Mouse (Mus musculus) ovary, adult 18-20 months (tissue): ENCODE measurements around the gene Pml.

Experiments used
- DNase-seq: peaks from one replicate; pipeline ENCODE4 v3.0.0; 2022; ENCODE audit warnings: low spot score, mixed read lengths

Gene Pml

DNA sequence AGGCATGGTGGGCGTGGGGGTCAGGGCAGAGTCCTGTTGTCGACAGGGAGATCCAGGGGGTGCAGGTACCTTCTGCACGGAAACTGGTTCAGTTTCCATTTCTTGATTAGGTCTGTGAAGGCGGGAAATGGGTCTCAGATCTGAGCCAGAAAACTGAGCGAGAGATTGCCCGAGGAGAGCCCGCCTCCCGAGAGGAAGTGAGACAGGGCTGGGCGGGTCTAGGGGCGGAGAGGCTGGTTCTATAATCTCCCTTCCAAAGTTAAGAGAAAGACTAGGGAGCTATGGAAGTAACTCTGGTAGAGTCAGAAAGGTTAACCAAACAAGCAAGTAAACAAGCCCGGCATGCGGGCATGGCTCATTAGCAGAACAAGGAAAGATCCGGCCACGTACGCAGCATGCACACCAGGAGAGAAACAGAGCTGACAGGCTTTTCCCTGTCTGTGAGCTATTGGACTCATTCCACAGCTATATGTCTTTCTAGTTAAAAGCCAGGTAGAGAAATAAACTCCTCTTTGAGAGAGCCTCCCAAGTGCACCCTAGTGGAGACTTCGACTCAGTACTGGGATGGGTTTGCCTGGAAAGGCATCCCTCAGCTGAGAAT, at the start of gene Pml:
Gene Pml, minus strand, starts transcription at position 195 of the 601 bp plus-strand sequence.
- peak; percentile 70 for DNase-seq

DNA sequence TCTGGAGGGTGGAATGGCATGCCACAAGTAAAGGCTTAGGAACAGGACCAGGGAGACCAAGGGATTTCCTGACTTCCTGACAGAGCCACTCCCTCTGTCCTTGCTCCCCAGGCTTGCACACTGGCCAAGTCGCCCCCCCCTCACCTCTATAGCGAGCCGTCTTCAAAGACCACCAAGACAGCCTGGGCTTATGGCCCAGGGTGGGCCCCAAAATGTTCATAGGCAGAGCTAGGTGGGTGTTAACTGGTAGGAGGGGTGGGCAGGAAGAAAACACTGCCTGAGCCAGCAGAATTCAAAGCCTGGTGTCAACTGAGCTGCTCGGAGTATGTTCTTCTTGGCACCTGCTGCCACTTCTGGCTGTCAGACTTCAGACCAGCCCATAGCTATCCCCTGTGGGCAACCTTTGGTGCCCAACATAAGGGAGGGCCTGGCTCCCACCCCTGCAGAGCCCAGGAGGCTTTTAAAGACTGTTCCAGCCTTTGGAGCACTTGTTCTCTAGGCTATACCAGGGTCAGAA, 48.4 kb upstream of the Pml start:
- no peak for DNase-seq

DNA sequence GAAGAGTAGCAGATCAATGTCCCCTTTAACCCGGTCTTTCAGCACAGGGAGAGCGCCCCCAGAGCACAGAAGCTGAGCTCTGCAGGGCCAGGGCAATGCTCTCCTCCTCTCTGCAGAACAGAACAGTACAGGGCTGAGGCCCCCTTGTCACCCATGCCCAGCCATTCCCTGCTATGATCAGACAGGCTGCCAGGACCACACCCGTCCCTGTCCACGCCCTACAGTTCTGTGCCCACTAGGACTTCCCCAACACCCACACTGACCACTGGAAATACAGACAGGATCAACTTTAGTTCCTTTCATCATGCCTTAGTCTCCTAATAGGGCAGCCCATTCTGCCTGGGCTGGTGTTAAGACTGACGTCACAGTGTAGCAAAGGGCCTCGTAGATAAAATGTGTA, 47.5 kb upstream of the Pml start:
- no peak for DNase-seq

DNA sequence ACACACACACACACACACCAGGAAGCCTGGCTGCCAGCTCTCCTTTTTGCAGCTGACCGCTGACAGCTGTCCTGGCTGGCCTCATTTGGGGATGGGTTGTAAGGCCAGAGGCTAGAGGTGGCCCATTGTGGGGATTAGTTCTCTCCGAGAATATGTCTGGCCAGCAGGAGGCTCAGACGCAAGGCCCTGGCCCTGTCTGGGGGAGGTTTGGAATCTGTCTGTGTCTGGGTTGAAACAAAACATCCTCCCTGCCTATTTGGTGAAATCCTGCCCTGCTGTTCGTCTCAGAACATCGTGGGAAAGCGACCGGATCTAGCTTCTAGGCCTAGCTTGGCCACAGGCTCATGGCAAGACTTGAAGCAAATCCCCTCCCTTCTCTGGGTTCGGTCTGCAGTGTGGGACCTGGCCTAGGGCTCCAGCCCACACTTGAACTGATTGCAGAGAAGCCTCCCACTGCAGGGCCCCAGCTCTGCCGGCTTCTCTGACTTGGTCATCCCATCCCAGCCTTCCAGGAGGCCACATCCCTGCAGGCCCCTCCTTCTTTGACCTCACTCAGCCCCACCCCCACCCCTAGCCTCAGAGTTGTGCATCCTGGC, 46.3 kb upstream of the Pml start:
- DNase-seq: peak; percentile 51

DNA sequence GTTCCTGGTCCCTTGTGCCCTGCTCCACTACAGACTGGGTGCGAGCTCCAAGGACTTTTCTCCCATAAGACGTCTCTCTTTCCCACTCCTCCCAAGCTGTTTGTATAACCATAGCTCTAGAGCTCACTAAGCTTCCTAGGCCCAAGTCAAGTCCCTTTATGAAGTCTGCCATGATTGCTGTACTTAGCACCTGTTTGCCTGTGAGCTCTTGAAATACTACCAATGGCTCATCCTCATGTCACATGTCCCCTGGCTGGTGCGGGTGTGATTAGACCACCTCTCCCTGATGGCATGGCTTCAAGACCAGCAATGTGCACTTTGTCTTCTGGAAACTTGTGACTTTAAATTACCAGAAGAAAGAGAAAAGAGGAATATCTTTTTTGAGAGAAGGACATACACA, 45.8 kb upstream of the Pml start:
- no peak for DNase-seq

DNA sequence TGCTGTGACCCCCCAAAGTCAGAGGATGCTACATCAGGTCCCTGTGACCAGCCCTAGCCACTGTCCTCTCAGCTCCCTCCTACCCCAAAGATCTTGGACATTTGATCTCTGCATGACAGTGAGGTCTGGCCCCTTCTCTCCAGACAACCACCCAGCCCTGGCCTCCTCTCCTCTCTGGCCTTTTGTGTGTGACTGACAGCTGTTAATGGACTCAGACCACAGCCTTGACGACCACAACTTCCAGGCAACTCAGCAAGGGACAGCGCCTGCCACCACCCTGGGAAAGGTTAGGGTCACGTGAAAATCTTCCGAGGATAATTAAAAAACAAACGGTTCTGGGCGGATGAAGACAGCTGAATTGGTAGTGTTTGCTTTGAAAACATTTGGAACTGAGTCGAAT, 44.9 kb upstream of the Pml start:
- DNase-seq: no peak

DNA sequence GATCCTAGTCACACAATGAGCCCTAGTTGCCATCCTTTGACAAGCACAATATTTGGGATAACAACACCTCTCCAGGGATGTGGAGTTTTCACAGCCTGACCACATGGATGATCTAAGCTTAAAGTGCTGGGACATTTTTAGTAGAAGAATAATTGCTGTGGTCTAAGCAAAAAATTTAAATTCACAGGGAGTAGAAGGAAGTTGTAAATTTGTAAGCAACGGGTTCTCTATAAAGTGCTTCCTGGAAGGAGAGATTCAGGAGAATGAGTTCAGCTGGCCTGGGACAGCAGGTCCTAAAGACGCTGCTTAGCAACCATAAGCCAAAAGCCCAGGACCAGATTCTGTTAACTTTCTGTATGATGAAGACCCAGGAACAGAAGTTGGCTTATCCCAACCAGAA, 40.3 kb upstream of the Pml start:
- DNase-seq: no peak

DNA sequence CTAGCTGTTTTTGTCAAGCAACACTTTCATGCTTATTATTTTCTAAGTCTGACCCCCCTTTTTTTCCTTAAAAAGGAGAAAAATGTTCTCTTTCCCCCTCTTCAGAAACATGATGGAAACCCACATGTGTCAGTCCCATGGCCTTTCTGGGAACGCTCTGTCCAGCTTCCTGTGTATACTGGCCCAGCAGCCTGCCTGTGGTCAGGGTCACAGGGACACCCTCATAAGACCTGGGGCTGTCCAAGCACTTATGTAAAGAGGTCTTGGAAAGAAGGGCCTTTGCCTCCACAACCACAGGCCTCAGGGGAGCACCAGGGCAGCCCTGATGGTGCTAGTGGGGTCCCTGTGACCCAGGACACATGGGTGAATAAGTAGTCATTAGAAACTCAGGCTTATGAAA, 39.5 kb upstream of the Pml start:
- no peak for DNase-seq

DNA sequence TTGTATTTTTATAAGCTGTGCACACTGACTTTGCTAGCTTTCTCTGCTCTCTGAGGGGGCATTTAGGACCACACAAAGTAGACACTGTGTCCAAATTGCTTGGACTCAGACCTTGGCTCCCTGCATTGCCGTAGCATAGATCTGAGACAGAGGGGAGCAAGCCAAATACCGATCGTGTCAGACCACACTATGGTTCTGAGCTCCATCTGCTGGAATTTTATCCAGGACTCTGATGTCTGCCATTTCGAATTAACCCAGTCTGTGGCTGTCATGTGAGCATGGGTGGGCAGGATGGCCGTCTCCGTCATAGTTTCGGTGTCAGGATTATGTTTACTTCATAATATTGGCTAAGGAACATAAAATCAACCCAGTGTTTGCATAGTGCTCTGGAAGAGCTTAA, 33.8 kb upstream of the Pml start:
- no peak for DNase-seq

DNA sequence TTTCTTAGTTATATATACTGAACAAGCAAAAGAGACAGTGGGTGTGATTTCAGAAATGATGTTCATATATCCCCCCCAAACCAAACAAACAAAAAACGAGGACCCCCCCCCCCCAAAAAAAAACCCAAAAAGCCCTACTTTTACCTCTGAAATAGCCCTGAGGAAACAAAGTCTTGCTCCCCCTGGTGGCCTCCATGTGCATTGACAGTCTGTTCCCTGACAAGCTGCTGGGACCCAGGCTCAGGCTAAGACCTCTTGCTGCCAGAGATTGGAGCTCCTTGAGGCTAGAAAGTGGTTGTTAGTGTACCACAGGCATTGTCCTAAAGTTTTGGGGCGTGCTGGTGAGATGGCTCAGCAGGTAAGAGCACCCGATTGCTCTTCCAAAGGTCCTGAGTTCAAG, 32.0 kb upstream of the Pml start:
- DNase-seq: no peak

DNA sequence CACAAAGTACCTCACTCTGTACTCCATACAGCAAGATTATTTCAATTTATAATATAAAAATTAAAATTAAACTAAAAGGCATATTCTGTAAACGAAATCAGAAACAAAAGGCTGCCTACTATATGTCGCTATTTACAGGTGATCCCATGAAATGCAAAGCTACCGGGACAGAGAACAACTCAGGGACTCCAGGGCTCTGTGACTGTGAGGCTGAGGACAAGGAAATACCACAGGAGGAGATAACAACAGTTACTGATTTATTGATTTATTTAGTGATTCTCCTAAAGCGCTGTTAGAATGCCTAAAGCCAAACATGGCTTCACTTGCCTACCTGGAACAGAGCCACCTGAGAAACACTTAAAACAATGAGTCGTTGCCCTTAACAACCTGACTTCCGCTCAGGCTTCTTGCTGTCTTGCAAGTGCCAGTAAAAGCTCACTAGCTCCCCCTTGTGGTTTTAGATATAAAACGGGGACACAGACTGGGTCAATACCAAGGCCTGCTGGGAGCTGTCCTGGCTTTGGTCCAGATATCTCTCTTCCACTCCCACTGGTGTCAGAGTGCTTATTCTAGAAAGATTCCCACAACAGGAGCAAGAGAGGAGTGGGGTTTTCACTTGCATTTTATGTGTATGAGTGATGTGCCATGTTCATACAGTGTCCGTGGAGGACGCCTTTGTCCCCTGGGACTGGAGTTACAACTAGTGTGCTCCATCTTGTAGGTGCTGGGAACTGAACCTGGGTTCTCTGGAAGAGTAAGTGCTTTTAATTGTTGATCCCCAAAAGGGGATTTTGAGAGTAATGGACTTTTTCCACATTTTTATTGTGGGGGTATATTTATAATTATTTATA, 30.9 kb upstream of the Pml start:
- peak; percentile 29 for DNase-seq

DNA sequence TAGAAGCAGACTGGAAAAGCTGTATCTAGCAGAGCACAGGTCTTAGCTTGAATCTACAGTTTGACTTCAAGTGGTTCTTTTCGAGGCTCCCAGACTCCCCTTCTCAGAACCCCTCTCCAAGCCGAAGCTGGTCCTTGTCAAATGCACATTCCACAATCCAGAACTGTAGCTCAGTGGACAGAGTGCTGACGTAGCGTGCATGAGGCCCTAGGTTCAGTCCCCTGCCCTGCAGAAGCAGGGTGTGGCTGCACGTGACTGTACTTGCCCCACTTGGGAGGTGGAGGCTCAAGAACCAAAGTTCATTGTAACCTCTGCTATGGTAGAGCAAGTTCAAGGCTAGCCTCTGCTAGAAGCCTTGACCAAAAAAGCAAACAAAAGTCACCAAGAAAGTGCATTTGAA, 30.2 kb upstream of the Pml start:
- no peak for DNase-seq

DNA sequence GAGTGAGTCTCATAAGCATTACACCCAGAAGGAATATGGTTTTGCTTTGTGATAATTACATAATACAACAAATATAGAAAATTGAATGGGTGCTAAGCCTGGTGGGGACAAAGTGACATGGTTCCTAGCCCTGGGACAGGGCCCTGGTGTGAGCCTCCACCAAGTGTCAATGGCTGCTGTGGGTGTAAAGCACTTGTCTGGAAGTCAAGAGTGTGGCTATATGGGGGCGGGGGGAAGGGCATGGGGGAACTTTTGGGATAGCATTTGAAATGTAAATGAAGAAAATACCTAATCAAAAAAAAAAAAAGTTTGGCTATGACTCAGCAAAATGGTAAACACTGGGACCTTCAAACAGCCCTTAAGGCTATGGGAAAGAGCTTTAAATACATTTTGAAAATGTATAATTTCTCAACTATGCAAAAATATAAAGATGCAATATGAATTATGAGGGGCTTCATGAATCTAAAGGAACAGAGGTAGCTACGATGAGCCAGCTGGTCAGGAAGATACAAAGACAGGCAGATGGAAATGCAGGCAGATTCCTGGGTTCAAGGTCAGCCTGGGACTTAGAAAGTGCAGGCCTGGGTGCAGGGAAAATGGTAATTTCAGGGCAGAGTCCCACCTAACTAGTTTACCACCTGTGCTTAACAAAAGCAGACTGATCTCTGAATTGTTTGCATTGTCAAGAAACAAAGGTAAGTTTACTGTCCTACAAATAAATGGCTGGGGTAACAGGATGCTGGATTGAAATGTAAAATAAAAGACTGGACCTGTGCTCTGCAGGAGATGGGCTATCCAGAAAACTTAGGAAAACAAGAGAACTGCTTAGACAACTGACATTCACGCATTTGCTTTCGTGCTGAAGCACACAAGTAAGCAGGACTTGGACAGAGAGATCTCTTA, 29.5 kb upstream of the Pml start:
- DNase-seq: no peak

DNA sequence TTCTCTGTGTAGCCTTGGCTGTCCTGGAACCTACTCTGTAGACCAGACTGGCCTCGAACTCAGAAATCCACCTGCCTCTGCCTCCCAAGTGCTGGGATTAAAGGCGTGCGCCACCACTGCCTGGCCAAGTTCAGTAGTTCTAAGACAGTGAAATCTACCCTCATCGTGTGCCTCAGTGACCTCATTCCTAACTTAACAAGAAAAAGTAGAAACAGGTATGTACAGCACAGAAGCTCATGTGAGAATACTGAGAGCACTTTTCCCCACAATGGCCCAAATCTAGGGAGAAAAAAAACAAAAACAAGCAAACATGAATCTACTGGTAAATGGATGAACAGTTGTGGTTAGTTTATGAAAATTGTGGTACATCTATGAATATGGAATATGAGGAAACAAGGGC, 28.7 kb upstream of the Pml start:
- DNase-seq: no peak

DNA sequence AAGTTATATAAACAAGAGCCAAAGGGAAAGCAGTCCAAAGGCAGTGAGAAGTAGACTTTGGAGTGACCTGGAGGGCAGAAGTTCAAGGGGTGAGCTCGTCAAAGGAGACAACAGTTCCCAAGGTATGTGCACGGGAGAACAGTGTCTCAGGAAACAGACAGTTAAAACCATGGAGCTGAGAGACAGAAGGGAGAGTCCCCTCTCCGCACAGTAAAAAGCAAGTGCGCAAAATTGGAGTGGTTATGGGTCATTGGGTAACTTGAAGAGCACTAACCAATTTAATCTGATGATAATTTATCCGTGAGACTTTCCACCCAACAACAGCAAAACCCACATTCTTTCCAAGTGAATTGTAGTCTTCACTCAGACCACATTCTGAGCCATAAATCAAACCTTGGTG, 26.8 kb upstream of the Pml start:
- DNase-seq: no peak

DNA sequence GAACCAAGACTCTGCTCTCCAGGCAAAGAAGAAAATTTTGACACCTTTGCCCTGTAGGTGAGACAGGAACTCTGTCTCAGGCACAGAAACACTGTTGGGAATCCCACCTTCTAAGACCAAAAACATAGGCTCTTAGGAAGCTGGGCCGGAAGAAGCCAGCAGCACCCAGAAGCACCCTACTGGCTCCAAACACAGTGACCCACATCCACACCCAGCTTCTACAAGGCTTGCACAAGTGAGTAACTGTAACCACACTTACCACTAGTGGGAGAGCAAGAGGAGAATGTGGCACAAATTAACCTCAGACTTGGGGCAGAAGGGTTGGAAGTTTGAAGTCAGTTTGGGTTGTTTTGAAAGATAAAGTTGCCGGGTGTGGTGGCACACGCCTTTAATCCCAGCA, 26.2 kb upstream of the Pml start:
- DNase-seq: no peak

DNA sequence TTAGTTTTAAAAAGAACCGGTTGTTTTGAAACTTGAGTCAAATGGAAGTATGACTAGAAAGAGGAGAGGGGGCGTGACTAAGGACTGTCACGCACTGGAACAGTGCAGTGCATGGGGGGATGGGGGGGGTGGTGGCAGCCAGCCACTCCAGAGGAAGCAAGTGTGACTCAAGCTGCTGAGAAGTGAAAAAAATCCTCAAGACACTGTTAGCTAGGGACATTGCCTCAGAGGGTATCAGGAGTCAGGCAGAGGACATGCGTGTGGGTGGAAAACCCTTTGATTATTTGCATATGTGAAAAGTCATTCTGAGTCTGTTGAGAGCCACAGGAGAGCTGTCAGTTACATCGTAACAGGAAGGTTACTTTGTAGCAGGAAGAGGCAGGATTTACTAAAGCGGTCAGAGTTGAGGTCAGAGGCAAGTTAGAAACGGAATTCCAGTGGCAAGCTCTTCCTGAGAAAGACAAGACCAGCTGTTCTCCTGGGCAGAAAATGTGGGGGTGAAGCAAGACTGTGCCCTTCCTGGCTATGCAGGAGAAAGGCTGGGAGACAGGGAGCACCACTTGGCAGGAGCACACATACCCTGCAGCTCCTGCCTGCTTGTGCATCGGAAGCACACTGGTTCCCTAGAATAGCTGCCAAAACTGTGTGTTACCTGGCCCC, 25.7 kb upstream of the Pml start:
- DNase-seq: no peak

DNA sequence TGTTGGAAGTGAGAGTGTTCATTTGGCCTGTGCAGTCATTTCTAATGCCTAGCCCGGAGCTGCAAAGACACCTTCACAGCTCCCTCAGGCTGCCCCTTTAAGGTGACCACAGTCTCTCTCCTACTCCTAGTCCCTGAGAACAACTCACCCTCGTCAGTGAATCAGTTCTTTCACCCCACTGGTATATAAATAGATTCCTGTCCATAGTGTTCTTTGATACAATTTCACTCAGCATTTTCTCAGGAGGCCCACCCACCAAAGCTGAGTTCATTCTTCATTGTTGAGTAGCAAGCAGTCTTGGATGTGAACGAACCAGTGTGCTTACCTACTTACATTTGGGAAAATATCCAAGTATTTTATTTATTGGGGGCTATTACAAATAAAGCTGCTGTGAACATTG, 25.0 kb upstream of the Pml start:
- no peak for DNase-seq

DNA sequence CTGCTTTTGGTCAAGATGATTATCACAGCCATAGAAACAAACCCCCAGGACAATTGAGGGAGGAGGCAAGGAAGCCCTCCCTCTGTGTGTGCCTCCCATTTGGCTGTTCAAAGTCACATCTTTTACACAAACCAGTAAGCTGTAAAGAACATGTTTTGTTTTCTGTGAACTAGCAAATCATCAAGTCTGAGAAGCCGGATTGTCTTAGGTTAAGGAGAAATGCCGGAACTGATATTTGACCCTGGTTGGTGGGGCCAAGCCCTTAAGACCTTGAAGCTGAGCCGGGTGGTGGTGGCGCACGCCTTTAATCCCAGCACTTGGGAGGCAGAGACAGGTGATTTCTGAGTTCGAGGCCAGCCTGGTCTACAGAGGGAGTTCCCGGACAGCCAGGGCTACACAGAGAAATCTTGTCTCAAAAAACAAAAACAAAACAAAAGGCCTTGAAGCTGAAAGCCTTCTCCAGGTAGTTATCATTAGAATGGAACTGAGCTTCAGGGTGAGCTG, 24.6 kb upstream of the Pml start:
- no peak for DNase-seq

DNA sequence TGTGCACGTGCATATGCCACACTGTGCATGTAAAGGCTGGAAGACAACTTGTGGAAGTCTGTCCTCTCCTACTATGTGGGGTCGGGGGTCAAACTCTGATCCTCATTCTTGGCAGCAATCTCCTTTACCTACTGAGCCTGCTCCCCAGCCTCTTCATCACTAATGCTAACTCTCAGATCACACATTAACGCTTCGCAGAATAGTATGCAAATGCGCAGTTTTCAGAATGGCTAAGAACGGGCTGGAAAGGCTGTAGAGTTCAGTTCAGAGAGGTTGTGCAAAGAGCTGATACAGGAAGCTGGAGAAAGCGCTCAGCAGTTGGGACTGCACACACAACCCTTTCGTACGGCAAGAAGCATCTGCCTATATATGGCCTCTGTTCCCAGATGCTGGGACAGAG, 23.3 kb upstream of the Pml start:
- no peak for DNase-seq

DNA sequence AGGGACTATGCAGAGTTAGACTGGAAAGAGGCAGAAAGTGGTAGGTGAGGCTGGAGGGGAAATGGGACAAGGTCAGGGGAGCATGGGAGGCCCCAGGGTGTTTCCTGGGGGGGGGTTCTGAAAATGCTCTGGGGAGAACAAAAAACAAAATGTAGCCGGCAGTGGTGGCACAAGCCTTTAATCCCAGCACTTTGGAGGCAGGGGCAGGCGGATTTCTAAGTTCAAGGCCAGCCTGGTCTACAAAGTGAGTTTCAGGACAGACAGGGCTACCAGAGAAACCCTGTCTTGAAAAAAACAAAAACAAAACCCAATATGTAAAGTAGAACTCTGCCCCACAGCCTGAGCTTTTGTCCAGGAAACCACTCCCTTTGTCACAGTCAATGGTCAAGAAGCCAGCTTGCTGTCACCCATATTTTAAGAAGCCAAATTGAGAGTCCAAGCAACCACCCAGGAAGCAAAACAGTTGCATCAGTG, 22.5 kb upstream of the Pml start:
- DNase-seq: no peak
